Mouse (Mus musculus): ENCODE data around the gene Mrpl54.
"Not testable (repeated sequence)": the region's sequence is repeated elsewhere in the genome, so short reads cannot be mapped to it uniquely, and the experiment has no call there.

Gene Mrpl54

DNA sequence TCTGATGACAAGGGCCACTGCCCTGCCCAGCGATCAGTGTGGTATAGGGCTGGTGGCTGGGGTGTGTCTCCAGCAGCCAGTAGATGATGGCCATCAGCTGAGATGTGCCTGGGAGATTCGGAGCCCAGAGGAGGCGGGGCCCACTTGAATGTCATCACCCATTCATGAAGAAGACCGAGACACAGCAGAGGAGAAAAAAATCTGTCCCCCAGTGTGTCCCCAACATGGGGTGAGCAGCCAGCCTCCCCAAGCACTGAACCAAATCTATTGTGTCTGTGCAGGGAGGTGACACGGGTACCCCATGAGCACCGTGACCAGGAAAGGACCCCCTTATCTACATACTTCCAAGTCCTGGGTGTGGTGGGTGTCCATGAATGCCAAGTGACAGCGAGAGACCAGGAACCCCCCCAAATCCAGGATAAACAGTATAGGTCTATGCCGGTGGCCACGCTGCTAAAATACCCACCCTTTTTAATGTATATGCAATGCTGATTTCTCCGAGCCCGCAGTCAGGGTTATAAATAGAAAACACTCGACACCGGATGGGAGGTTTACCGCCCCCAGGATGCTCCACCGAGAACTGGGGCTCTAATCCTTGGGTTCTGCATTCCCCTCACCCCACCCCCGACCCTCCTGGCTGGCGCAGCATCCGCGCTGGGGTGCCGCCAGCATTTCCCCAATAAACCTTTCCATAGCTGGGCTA lies 36.8 kb downstream of the Mrpl54 start:
- no peak for DNase-seq (ENCODE audit: low spot score in 2 of 2)

DNA sequence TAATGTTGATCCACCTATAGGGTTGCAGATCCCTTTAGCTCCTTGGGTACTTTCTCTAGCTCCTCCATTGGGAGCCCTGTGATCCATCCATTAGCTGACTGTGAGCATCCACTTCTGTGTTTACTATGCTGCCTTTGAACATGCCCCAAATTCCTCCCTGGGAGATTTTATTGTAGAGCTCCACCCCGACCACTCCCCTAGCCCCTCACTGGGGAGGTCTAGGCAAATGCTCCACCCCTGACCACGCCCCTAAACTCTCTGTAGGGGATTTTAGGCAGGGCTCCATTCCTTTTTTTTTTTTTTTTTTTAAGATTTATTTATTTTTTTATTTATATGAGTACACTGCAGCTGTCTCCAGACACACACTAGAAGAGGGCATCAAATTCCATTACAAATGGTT lies 43.0 kb downstream of the Mrpl54 start:
- not testable (repeated sequence) for DNase-seq (ENCODE audit: low spot score in 2 of 2)

DNA sequence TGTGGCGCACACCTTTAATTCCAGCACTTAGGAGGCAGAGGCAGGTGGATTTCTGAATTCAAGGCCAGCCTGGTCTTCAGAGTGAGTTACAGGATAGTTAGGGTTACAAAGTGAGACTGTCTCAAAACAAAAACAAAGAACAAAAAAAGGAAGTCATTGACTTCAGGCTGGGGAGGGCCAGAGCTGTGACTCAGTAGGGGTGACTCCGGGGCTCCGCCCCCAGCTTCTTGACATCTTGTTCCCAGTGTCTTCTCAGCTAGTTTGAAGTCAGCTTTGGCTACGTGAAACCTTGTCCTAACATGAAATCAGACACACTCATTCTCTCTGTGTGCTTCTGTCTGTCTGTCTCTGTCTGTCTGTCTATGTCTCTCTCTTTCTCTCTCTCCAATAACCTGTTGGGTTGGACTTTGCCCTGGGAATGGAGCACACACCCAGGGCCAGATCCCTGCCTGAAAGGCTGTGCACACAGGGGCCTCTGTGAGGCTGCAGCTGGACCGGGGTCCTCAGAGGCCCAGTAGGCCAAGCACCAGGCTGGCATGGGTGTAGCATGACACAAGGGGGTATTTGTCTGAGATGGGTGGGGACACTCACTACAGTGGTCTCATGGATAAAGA lies 45.2 kb downstream of the Mrpl54 start:
- DNase-seq (ENCODE audit: low spot score in 2 of 2), result no peak

- DNase-seq (ENCODE audit: low spot score in 2 of 2), result peak; percentile 55 to 79
These were observed 48.8 kb downstream of the Mrpl54 start for GRCm38 (mm10) chr10:81217964-81218363.

DNA sequence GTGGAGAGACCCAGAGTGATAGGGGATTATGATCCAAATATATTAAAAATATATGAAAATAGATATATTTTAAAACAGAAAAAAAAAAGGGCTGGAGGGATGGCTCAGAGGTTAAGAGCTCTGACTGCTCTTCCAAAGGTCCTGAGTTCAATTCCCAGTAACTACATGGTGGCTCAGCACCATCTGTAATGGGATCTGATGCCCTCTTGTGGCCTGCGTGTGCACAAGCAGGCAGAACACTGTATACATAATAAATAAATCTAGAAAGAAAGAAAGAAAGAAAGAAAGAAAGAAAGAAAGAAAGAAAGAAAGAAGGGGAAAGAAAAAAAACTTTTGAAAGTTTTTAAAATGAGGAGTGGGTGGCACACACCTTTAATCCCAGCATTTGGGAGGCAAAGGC lies 49.5 kb downstream of the Mrpl54 start:
- peak in 1 of 2 experiments; percentile 37 for DNase-seq (ENCODE audit: low spot score in 2 of 2)

GRCm38 (mm10) chr10:81216810-81217209 lies 49.9 kb downstream of the Mrpl54 start:
- no peak for DNase-seq (ENCODE audit: low spot score in 2 of 2)

GRCm38 (mm10) chr10:81216260-81216659 lies 50.5 kb downstream of the Mrpl54 start:
- DNase-seq (ENCODE audit: low spot score in 2 of 2), result no peak
